9 mouse cellular contexts compared by ENCODE assay signal in genomic region chr4:133213268-133213590, GRCm38 (mm10). TPM values are rescaled to one million over a fixed set of nuclear protein-coding genes. Genes with fewer than 3 reads are reported as not detected.
A peak's percentile ranks its signal among the peaks of the same experiment; 100 is the strongest.
DNase-seq lines count a peak whose midpoint lies in the region; ATAC-seq and TF ChIP-seq lines count a peak whose summit lies in the region.
"Had no signal": no experiment of that assay in that cellular context is flagged by ENCODE, and none has a peak within 500 bp of the region (broad histone marks: within the 10 kb centered on the region; RNA-seq: fewer than 3 reads in every experiment).

No protein-coding gene starts in this region.

- no peaks in the 10 kb centered on the region for H3K36me3 ChIP-seq in lung, embryonic 14.5 days (ENCODE audit: insufficient read depth)
- no peaks in the 10 kb centered on the region for H3K36me3 ChIP-seq in embryonic facial prominence, embryonic 12.5 days
- H3K36me3 ChIP-seq in kidney, embryonic 15.5 days, result no peaks in the 10 kb centered on the region
- H3K36me3 ChIP-seq in midbrain, embryonic 14.5 days (ENCODE audit: control insufficient read depth, insufficient read depth, low read length), result no peaks in the 10 kb centered on the region

- H3K27ac ChIP-seq in lung, embryonic 14.5 days (ENCODE audit: low read depth), result no peak overlapping the region
- no peak overlapping the region for H3K27ac ChIP-seq in embryonic facial prominence, embryonic 12.5 days
- no peak overlapping the region for H3K27ac ChIP-seq in kidney, embryonic 15.5 days
- H3K27ac ChIP-seq in midbrain, embryonic 14.5 days (replicated peaks; ENCODE audit: low read depth, low read length), result no peak overlapping the region
- H3K27ac ChIP-seq: macrophage had no signal

- H3K9me3 ChIP-seq in lung, embryonic 14.5 days (ENCODE audit: low read depth, low read length), result no peaks in the 10 kb centered on the region
- no peaks in the 10 kb centered on the region for H3K9me3 ChIP-seq in embryonic facial prominence, embryonic 12.5 days
- H3K9me3 ChIP-seq in kidney, embryonic 15.5 days (replicated peaks), result no peaks in the 10 kb centered on the region
- no peaks in the 10 kb centered on the region for H3K9me3 ChIP-seq in midbrain, embryonic 14.5 days (ENCODE audit: control insufficient read depth, low read length)

- peak; percentile 67 for DNase-seq in lung, embryonic 14.5 days
- no peak for DNase-seq in lung, postnatal 14 days
- DNase-seq in midbrain, embryonic 14.5 days, result peak; percentile 67
- no peak for DNase-seq in layer of hippocampus, adult 18-20 months (ENCODE audit: low spot score in 2 of 2)
- DNase-seq in spleen, postnatal 4 days (ENCODE audit: low spot score in 2 of 2), result no peak
- no peak for DNase-seq in layer of hippocampus, adult 9-10 months (ENCODE audit: low spot score)

- 2% methylated on average over 9 of the region's 9 CpGs for WGBS in lung, embryonic 14.5 days
- 2% methylated on average over 9 of the region's 9 CpGs for WGBS in embryonic facial prominence, embryonic 12.5 days
- WGBS in kidney, embryonic 15.5 days, result 2% methylated on average over 9 of the region's 9 CpGs
- WGBS in midbrain, embryonic 14.5 days, result 0% methylated on average over 9 of the region's 9 CpGs

- peaks cover 11% of the 10 kb centered on the region for H3K4me1 ChIP-seq in lung, embryonic 14.5 days (ENCODE audit: insufficient read depth)
- peaks cover 15% of the 10 kb centered on the region for H3K4me1 ChIP-seq in embryonic facial prominence, embryonic 12.5 days
- H3K4me1 ChIP-seq in kidney, embryonic 15.5 days, result peaks cover 32% of the 10 kb centered on the region
- H3K4me1 ChIP-seq in midbrain, embryonic 14.5 days (ENCODE audit: control insufficient read depth, insufficient read depth, low read length), result peaks cover 18% of the 10 kb centered on the region; the same call in 1 of the 2 replicates

- no peak for TF ChIP-seq CTCF in lung, embryonic 14.5 days (IDR thresholded peaks at IDR 0.05; ENCODE audit: low read depth)

- H3K27me3 ChIP-seq in lung, embryonic 14.5 days (ENCODE audit: insufficient read depth, low read length), result peaks cover 28% of the 10 kb centered on the region; the same call in 1 of the 2 replicates
- H3K27me3 ChIP-seq in embryonic facial prominence, embryonic 12.5 days, result peaks cover 41% of the 10 kb centered on the region
- peaks cover 48% of the 10 kb centered on the region for H3K27me3 ChIP-seq in kidney, embryonic 15.5 days
- H3K27me3 ChIP-seq in midbrain, embryonic 14.5 days (ENCODE audit: control insufficient read depth, insufficient read depth, low read length), result peaks cover 24% of the 10 kb centered on the region

- H3K4me2 ChIP-seq in lung, embryonic 14.5 days, result peak overlapping the region; percentile 100
- peak overlapping the region; percentile 99 for H3K4me2 ChIP-seq in embryonic facial prominence, embryonic 12.5 days (replicated peaks)
- peak overlapping the region; percentile 98 for H3K4me2 ChIP-seq in kidney, embryonic 15.5 days
- peak overlapping the region; percentile 97 for H3K4me2 ChIP-seq in midbrain, embryonic 14.5 days (ENCODE audit: low read length)

- H3K4me3 ChIP-seq in lung, embryonic 14.5 days (ENCODE audit: low read depth, low read length), result peak overlapping the region; percentile 65
- H3K4me3 ChIP-seq in embryonic facial prominence, embryonic 12.5 days, result peak overlapping the region; percentile 65
- peak overlapping the region; percentile 58 for H3K4me3 ChIP-seq in kidney, embryonic 15.5 days (replicated peaks)
- H3K4me3 ChIP-seq in midbrain, embryonic 14.5 days (replicated peaks; ENCODE audit: low read depth, low read length), result peak overlapping the region; percentile 64

- H3K9ac ChIP-seq in lung, embryonic 14.5 days, result no peak overlapping the region
- no peak overlapping the region for H3K9ac ChIP-seq in embryonic facial prominence, embryonic 12.5 days
- no peak overlapping the region for H3K9ac ChIP-seq in kidney, embryonic 15.5 days
- peak overlapping the region; percentile 57; the same call in 1 of the 2 replicates for H3K9ac ChIP-seq in midbrain, embryonic 14.5 days (replicated peaks; ENCODE audit: low read length)

- ATAC-seq in lung, embryonic 14.5 days (ENCODE audit: insufficient read depth), result peak; percentile 10; the same call in 1 of the 2 replicates
- ATAC-seq in embryonic facial prominence, embryonic 12.5 days (ENCODE audit: insufficient number of reproducible peaks, insufficient read depth, low FRiP score, low TSS enrichment), result no peak
- ATAC-seq in kidney, embryonic 15.5 days (replicated peaks; ENCODE audit: low FRiP score), result no peak
- ATAC-seq in midbrain, embryonic 14.5 days (ENCODE audit: low FRiP score, low TSS enrichment), result no peak

RNA-seq across cellular contexts. Expression of gene Gpr3, which starts 0.9 kb away (rescaled TPM):
- 0.18 TPM in 1 of 2 replicates, not detected in the other for polyA plus RNA-seq in lung, embryonic 14.5 days (2014; fragmentation: Nextera tagmentation; extraction: Ambion mirVana)
- 0.13 TPM in 1 of 2 replicates, not detected in the other for polyA plus RNA-seq in embryonic facial prominence, embryonic 12.5 days (2016; fragmentation: Nextera tagmentation; extraction: Ambion mirVana)
- 0.09 and 0.12 TPM in 2 replicates for polyA plus RNA-seq in kidney, embryonic 15.5 days (2015; fragmentation: Nextera tagmentation; extraction: Ambion mirVana)
- 1.3 and 2.4 TPM in 2 replicates for polyA plus RNA-seq in midbrain, embryonic 14.5 days (2014; fragmentation: Nextera tagmentation; extraction: Ambion mirVana)
- 1 to 10 TPM; 7.3 to 7.6 TPM for total RNA-seq in layer of hippocampus, adult 18-20 months (2021)
- polyA plus RNA-seq: macrophage had no signal

RNA-seq across cellular contexts. Expression of gene Cd164l2, which starts 1.3 kb away (rescaled TPM):
- polyA plus RNA-seq in lung, embryonic 14.5 days (2014; fragmentation: Nextera tagmentation; extraction: Ambion mirVana), result 5.0 and 7.4 TPM in 2 replicates
- 2.2 and 3.7 TPM in 2 replicates for polyA plus RNA-seq in embryonic facial prominence, embryonic 12.5 days (2016; fragmentation: Nextera tagmentation; extraction: Ambion mirVana)
- 7.8 and 8.2 TPM in 2 replicates for polyA plus RNA-seq in kidney, embryonic 15.5 days (2015; fragmentation: Nextera tagmentation; extraction: Ambion mirVana)
- 0.95 and 2.9 TPM in 2 replicates for polyA plus RNA-seq in midbrain, embryonic 14.5 days (2014; fragmentation: Nextera tagmentation; extraction: Ambion mirVana)
- total RNA-seq in layer of hippocampus, adult 18-20 months (2021), result 1 to 10 TPM; 3.0 to 3.4 TPM
- polyA plus RNA-seq: macrophage had no signal

RNA-seq across cellular contexts. Expression of gene Map3k6, which starts 27.4 kb away (rescaled TPM):
- 2.0 and 2.2 TPM in 2 replicates for polyA plus RNA-seq in lung, embryonic 14.5 days (2014; fragmentation: Nextera tagmentation; extraction: Ambion mirVana)
- polyA plus RNA-seq in embryonic facial prominence, embryonic 12.5 days (2016; fragmentation: Nextera tagmentation; extraction: Ambion mirVana), result 2.6 and 2.7 TPM in 2 replicates
- 4.0 and 4.3 TPM in 2 replicates for polyA plus RNA-seq in kidney, embryonic 15.5 days (2015; fragmentation: Nextera tagmentation; extraction: Ambion mirVana)
- polyA plus RNA-seq in midbrain, embryonic 14.5 days (2014; fragmentation: Nextera tagmentation; extraction: Ambion mirVana), result 0.92 and 1.9 TPM in 2 replicates
- 1 to 10 TPM; 5.6 to 6.9 TPM for total RNA-seq in layer of hippocampus, adult 18-20 months (2021)

RNA-seq across cellular contexts. Expression of gene Sytl1, which starts 49.7 kb away (rescaled TPM):
- polyA plus RNA-seq in lung, embryonic 14.5 days (2014; fragmentation: Nextera tagmentation; extraction: Ambion mirVana), result 0.73 and 0.84 TPM in 2 replicates
- 2.3 and 2.8 TPM in 2 replicates for polyA plus RNA-seq in embryonic facial prominence, embryonic 12.5 days (2016; fragmentation: Nextera tagmentation; extraction: Ambion mirVana)
- polyA plus RNA-seq in kidney, embryonic 15.5 days (2015; fragmentation: Nextera tagmentation; extraction: Ambion mirVana), result 0.96 and 1.8 TPM in 2 replicates
- polyA plus RNA-seq in midbrain, embryonic 14.5 days (2014; fragmentation: Nextera tagmentation; extraction: Ambion mirVana), result 0.25 and 0.31 TPM in 2 replicates
- 1 to 10 TPM in 1 of 2 experiments, under 1 TPM in 1; 0.68 to 1.6 TPM for total RNA-seq in layer of hippocampus, adult 18-20 months (2021)
- polyA plus RNA-seq: macrophage had no signal

Comparison
In these comparisons a context has a peak if more than half of its experiments do, and no peak if none do; other contexts are left out.
1. DNase-seq: peak in lung, embryonic 14.5 days (single experiment) and midbrain, embryonic 14.5 days (single experiment); none in lung, postnatal 14 days (single experiment), layer of hippocampus, adult 18-20 months (0 of 2), spleen, postnatal 4 days (0 of 2) and layer of hippocampus, adult 9-10 months (single experiment).
2. Peak in every context shown above with its lines, with median percentiles within 50 percentile points of each other: H3K4me2 ChIP-seq and H3K4me3 ChIP-seq.